Mouse (Mus musculus) heart, embryonic 10.5 days (tissue): ENCODE measurements at regions not wholly inside any gene's neighbourhood (a gene's known extent, or its start where the extent isn't known, plus 50 kb on each side); places are given as distances from the start of the nearest gene placed in this dataset.
"Not testable (repeated sequence)": the region's sequence is repeated elsewhere in the genome, so short reads cannot be mapped to it uniquely, and the experiment has no call there.

ENCODE experiments used
- DNase-seq: peaks from one replicate; pipeline ENCODE4 v3.0.0-alpha.2; 2017; ENCODE audit warnings: low spot score
- H3K27ac ChIP-seq: fragments of 300-500 bp; sonication (generic); 2 replicates; pipeline ENCODE4 v1.5.1; 2016; ENCODE audit warnings: mild to moderate bottlenecking
- H3K27me3 ChIP-seq: fragments of 300-500 bp; sonication (generic); 2 replicates; pipeline ENCODE4 v1.6.1; 2016; ENCODE audit warnings: mild to moderate bottlenecking; ENCODE audit not compliant: poor library complexity, insufficient read depth, severe bottlenecking
- H3K36me3 ChIP-seq: fragments of 300-500 bp; sonication (generic); 2 replicates; pipeline ENCODE4 v1.6.1; 2016; ENCODE audit warnings: mild to moderate bottlenecking, moderate library complexity
- H3K4me1 ChIP-seq: fragments of 300-500 bp; sonication (generic); 2 replicates; pipeline ENCODE4 v1.6.1; 2016; ENCODE audit warnings: mild to moderate bottlenecking
- H3K4me3 ChIP-seq: fragments of 300-500 bp; sonication (generic); 2 replicates; pipeline ENCODE4 v1.5.1; 2016; ENCODE audit warnings: mild to moderate bottlenecking, moderate library complexity
- H3K9me3 ChIP-seq: fragments of 300-500 bp; sonication (generic); 2 replicates; pipeline ENCODE4 v1.6.1; 2016; ENCODE audit warnings: mild to moderate bottlenecking, moderate library complexity
- WGBS: fragments of 180-500 bp; shearing (Covaris S2); methylation state at CpG from one replicate; pipeline ENCODE4 v1.1.7; 2016; 5-methylcytosine and 5-hydroxymethylcytosine counted together

- no peak overlapping the region for H3K27ac ChIP-seq
- DNase-seq: no peak
- H3K4me3 ChIP-seq: no peak overlapping the region
- WGBS: 91% methylated on average over 1 of the region's 1 CpGs
- no peaks in the 10 kb centered on the region for H3K4me1 ChIP-seq
- no peaks in the 10 kb centered on the region for H3K9me3 ChIP-seq
- no peaks in the 10 kb centered on the region for H3K36me3 ChIP-seq
- H3K27me3 ChIP-seq: no peaks in the 10 kb centered on the region
Observed at GRCm38 (mm10) chr5:42884251-42884650, 348.7 kb upstream of the Cpeb2 start.

DNA sequence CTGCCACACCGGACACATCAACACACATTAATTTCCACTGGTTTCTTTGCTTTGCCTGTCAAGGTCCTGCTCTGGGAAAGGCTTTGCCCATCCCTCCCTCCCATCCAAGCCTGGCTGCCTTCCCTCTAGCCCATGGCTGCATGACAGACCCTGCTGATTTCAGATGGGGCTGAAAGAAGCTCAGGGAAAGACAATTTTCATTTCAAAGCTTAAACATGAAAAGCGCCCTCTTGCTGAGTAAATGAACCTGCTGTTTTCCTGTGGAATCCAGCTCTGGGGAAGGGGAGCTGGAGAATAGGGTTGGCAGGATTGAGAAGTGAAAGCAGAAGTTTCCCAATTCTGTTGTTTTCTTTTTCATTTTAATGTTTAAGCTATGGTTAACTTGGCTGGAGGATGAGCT lies 341.1 kb upstream of the Cpeb2 start:
- Histone ChIP-seq H3K27me3 (no peaks in the 10 kb centered on the region), H3K9me3 (no peaks in the 10 kb centered on the region), H3K4me1 (no peaks in the 10 kb centered on the region), H3K36me3 (no peaks in the 10 kb centered on the region), H3K27ac (no peak overlapping the region), H3K4me3 (no peak overlapping the region)
- 39% methylated on average over 2 of the region's 2 CpGs for WGBS
- DNase-seq: no peak

DNA sequence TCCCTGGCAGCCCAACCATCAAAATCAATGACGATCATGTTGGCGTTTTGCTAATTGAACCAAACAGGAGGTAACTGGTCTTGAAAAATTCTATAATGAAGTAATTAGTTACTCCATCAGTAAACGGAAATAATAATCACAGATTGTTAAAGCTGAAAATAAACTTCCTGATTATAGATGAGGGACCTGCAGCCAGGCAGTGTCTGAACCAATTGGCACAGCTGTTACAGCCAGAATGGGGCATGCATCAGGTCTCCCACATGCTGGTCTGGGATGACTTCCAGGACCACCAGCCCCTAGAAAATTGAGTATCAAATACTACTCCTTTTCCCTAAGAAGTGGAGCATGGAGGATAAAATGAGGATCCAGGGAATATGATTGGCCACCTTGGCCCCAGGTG lies 326.8 kb upstream of the Cpeb2 start:
- no peaks in the 10 kb centered on the region for H3K36me3 ChIP-seq
- DNase-seq: no peak
- no peaks in the 10 kb centered on the region for H3K9me3 ChIP-seq
- H3K27ac ChIP-seq: no peak overlapping the region
- H3K4me3 ChIP-seq: no peak overlapping the region
- H3K27me3 ChIP-seq: no peaks in the 10 kb centered on the region
- no peaks in the 10 kb centered on the region for H3K4me1 ChIP-seq
- WGBS: 72% methylated on average over 3 of the region's 3 CpGs

DNA sequence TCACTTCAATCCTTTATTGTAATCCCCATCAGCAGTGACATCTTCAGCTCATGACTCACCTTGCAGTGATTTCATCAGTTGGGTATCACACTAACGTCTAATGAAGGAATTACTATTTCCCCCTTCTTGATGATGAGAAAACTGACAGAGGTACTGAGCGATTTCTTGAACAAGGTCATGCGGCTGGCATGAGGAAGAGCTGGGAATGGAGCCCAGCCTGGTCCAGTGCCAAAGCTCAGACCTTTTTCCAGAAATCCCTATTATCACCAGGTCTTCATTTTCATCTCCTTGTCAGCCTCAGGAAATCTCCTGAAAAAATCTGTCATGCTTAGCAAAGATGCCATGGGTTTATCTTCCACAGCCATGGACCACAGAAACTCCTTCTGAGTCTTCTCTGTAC lies 313.6 kb upstream of the Cpeb2 start:
- Histone ChIP-seq H3K36me3 (no peaks in the 10 kb centered on the region), H3K27ac (no peak overlapping the region), H3K27me3 (no peaks in the 10 kb centered on the region), H3K9me3 (no peaks in the 10 kb centered on the region), H3K4me1 (no peaks in the 10 kb centered on the region), H3K4me3 (no peak overlapping the region)
- WGBS: 84% methylated on average over 3 of the region's 3 CpGs
- DNase-seq: no peak

GRCm38 (mm10) chr5:42932106-42932505 lies 300.9 kb upstream of the Cpeb2 start:
- 68% methylated on average over 2 of the region's 2 CpGs for WGBS
- Histone ChIP-seq H3K9me3 (no peaks in the 10 kb centered on the region), H3K36me3 (no peaks in the 10 kb centered on the region), H3K27ac (no peak overlapping the region), H3K4me3 (no peak overlapping the region), H3K27me3 (no peaks in the 10 kb centered on the region), H3K4me1 (no peaks in the 10 kb centered on the region)
- no peak for DNase-seq

DNA sequence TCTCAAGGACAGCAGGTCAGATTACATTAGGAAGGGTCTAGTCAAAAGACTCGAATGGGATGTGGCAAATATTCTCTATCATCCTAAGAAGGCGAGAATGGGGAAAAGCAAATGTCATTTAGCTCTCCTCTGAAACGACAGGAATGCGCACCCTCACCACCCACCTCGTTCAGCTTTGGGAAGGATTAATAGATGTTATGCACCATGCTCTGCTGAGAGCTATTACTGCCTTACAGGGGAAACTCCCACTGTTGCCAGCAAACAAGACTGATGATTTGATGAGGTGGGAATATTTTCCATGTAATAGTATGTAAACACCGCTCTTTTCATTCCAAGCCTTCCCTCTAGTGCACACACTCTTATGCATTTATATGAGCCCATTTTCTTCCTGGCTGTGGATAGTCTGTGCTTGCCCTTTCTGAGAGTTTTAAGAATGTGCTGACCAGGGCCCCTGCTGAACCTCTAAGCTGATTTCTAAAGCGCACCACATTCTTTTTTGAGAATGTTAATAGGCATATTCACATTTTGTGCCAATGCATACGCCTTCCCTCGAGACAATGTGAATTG lies 273.6 kb upstream of the Cpeb2 start:
- Histone ChIP-seq H3K9me3 (no peaks in the 10 kb centered on the region), H3K4me3 (no peak overlapping the region), H3K4me1 (no peaks in the 10 kb centered on the region), H3K27ac (no peak overlapping the region), H3K36me3 (no peaks in the 10 kb centered on the region), H3K27me3 (no peaks in the 10 kb centered on the region)
- no peak for DNase-seq
- 82% methylated on average over 9 of the region's 9 CpGs for WGBS

DNA sequence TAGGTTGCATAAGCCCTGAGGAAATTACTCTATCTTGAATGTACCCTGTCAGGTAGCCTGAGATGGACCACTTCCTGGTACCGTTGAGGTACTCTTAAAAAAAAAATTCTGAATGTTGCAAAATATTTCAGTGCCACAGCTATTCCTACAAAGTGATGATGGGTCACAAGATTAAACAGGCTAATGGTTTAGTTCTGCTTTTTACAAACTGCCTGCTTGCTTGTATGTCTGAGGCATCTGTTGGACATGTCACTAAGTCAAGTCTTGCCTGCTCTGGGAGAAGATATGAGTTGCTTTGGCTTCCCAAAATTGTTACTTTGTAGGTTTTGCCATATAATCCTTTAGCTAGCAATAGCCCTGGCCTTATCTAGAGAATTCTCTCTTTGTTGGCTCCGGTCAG lies 266.0 kb upstream of the Cpeb2 start:
- H3K9me3 ChIP-seq, H3K4me3 ChIP-seq, H3K27me3 ChIP-seq, H3K4me1 ChIP-seq, H3K36me3 ChIP-seq, DNase-seq, H3K27ac ChIP-seq: not testable (repeated sequence)
- 88% methylated on average over 2 of the region's 2 CpGs for WGBS

DNA sequence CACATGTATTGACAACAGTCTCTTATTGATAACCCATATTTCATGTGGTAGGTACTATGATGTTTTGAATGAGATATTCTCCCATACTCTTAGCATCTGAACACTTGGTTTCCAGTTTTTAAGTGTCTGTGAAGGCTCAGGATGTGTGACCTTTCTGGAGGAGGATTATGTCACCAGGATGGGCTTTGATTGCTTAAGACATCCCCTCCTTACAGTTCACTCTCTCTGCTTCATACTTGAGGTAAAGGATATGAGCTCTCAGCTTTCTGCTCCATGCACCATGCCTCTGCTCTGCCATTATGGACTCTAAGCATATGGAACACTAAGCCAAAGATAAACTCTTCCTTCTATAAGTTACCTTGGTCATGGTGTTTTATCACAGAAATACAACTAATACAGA lies 263.8 kb upstream of the Cpeb2 start:
- Histone ChIP-seq H3K9me3 (no peaks in the 10 kb centered on the region), H3K36me3 (no peaks in the 10 kb centered on the region), H3K4me1 (0 out of 2 replicates have a peak, but pooled peaks cover 2% of the 10 kb centered on the region), H3K27me3 (no peaks in the 10 kb centered on the region), H3K4me3 (no peak overlapping the region), H3K27ac (no peak overlapping the region)
- no peak for DNase-seq

GRCm38 (mm10) chr5:42969621-42970020 lies 263.3 kb upstream of the Cpeb2 start:
- DNase-seq: no peak
- Histone ChIP-seq H3K4me3 (no peak overlapping the region), H3K4me1 (0 out of 2 replicates have a peak, but pooled peaks cover 2% of the 10 kb centered on the region), H3K9me3 (no peaks in the 10 kb centered on the region), H3K27me3 (no peaks in the 10 kb centered on the region), H3K27ac (peak overlapping the region; percentile 29; the same call in 1 of the 2 replicates), H3K36me3 (no peaks in the 10 kb centered on the region)
- WGBS: 38% methylated on average over 3 of the region's 3 CpGs

DNA sequence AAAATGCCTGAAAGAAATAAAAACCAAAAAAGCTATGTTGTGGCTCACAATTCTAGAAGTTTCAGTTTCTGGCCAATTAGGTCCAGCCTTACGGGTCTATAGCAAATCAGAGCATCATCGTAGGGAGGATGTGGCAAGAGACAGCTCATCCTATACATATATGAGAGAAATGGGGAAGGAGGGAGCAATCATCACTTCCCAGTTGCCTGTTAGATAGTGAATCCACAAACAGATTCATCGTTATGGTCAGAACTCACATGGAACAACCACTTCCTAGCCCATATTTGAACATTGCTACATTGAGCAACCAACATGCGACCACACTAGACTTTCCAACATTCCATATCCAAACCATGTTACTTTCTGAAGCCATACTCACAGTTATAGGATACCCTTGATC lies 255.9 kb upstream of the Cpeb2 start:
- Histone ChIP-seq H3K27ac (no peak overlapping the region), H3K36me3 (no peaks in the 10 kb centered on the region), H3K4me1 (no peaks in the 10 kb centered on the region), H3K4me3 (no peak overlapping the region), H3K9me3 (no peaks in the 10 kb centered on the region), H3K27me3 (no peaks in the 10 kb centered on the region)
- 84% methylated on average over 4 of the region's 4 CpGs for WGBS
- no peak for DNase-seq

DNA sequence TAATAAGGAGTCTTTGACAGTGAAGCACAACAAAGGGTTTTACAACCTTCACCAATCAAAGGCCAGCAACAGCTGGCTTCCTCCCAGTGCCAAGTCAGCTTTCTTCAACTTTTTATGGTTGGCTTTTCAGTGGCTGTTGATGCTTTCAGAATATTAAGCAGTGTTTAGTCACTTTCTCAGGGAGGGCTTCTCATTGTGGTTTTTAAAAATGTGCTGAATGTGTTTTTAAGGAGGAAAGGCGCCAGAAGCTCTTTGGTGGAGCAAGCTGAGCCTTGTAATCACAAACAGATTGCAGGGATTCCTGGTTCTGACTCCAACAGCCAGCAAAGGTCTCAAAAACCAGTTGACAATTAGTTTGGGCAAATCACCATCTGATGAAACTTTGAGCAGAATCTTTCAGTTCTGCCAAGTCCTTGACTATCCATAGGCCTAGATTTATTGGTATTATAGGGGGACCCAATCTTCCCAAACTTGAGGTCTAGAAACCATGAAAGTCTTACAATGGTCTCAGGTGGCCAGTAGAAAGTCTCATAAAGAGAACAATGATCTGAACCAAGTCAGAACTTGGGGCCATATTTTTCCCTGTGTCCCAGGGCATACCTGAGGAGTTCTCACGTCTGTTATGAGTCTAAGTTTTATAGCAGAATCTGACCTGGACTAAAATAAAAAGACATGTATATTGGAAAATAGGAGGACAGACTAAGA lies 251.9 kb upstream of the Cpeb2 start:
- 85% methylated on average over 2 of the region's 2 CpGs for WGBS
- Histone ChIP-seq H3K27ac (no peak overlapping the region), H3K4me1 (no peaks in the 10 kb centered on the region), H3K4me3 (no peak overlapping the region), H3K9me3 (no peaks in the 10 kb centered on the region), H3K36me3 (no peaks in the 10 kb centered on the region), H3K27me3 (no peaks in the 10 kb centered on the region)
- no peak for DNase-seq

DNA sequence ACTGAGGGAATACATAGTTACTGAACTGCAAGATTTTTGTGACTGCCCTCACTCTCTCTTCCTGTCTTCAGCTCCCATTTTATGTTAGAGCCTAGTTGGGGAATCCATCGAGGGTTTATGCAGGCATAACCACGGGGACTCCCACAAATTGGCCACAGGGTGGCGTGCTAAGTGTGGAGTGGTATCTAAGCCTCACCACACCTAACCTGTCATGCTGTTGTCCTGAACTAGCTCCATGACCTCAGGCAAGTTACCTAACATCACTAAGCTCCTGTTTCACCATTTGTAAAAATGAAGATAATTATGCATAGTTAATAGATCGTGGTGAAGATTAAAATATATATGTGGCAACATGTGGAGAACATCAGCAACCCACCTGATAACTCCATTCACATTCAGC lies 246.8 kb upstream of the Cpeb2 start:
- H3K4me3 ChIP-seq: no peak overlapping the region
- H3K27ac ChIP-seq: no peak overlapping the region
- H3K9me3 ChIP-seq: no peaks in the 10 kb centered on the region
- no peak for DNase-seq
- no peaks in the 10 kb centered on the region for H3K36me3 ChIP-seq
- 81% methylated on average over 4 of the region's 4 CpGs for WGBS
- no peaks in the 10 kb centered on the region for H3K27me3 ChIP-seq
- H3K4me1 ChIP-seq: no peaks in the 10 kb centered on the region

DNA sequence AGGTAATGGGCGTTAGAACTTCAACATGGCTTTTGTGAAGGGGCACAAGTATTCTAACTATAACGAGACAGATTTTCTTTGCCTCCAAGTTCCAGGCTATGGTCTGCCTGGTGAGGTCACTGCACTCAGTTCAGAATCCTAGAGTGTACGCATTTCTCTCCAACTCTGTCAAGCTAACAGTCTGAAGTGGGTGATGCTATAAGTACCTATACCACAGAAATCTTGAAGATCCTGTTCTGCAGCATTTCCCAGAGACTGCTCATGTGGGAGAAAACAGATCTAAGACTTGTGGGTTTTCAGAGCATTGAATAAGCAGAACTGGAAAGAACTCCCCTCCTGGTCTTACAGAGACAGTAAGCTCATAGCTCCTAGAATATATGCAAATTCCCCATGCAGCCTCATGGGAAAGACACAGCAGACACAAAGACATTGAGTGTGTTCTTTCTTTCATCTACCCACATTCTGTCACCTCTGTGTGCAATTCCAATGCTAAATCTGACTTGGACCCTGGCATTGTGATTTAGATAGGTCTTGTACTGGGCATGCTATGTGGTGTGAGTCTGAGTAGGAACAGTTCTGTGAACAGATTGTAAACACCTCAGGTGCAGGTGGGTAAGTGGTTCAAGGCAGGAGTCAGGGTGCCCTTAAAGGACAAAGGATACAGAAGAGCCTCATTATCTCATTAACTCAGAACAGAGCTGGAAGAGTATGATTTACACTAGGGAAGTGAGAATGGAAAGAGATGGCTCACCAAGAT lies 245.1 kb upstream of the Cpeb2 start:
- 74% methylated on average over 3 of the region's 3 CpGs for WGBS
- no peak overlapping the region for H3K4me3 ChIP-seq
- H3K9me3 ChIP-seq: no peaks in the 10 kb centered on the region
- H3K27ac ChIP-seq: no peak overlapping the region
- no peaks in the 10 kb centered on the region for H3K4me1 ChIP-seq
- H3K36me3 ChIP-seq: no peaks in the 10 kb centered on the region
- DNase-seq: no peak
- no peaks in the 10 kb centered on the region for H3K27me3 ChIP-seq
